Comparison of ENCODE assay signal across 14 mouse cellular contexts in the genomic region with DNA sequence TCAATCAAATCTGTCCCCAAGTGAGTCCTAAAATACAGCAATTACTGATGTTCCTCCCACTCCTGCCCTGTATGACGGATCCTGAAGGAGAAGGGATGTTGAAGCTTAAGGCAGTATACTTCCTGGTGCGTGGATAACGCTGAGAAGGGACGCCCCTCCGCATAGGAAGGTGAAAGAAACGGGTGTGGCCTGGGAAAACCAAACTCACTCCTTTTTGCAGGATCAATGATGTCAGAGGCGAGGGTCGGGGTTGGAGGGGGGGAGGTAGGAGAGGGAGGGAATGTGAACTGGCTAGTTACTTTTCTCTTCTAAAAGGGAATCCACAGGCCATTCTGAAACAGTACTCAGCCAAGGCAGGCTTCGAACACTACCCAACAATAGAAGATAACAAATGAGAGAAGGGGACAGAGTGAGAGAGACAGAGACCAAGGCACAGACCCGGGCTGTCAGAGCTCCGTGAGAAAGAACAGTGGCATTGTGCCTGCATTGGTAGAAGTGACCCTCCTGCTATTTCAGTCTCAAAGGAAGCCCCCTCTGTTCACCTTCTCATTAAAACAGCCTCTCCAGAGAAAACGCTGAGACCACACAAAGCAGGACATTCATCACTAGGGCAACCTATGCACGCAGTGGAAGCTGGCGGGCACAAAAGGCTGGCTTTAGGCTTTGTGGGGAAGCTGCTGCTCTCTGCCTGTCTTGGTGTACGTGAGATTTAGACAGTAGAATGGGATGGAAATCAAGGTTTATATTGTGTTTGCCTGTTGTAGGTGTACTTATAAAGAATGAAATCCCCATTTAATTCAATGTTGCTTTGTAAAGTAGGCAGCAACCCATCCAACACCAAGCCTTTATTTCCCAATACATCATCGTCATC.
DNase-seq lines count a peak whose midpoint lies in the region; ATAC-seq lines count a peak whose summit lies in the region.
"Had no signal": no experiment of that assay in that cellular context is flagged by ENCODE, and none has a peak within 500 bp of the region (broad histone marks: within the 10 kb centered on the region; RNA-seq: fewer than 3 reads in every experiment).

No protein-coding gene starts in this region.

- 9% methylated on average over 16 of the region's 16 CpGs for WGBS in forebrain, embryonic 11.5 days
- WGBS in hindbrain, embryonic 15.5 days: 14% methylated on average over 16 of the region's 16 CpGs
- WGBS in heart, embryonic 12.5 days: 62% methylated on average over 16 of the region's 16 CpGs

- no peak overlapping the region for H3K4me3 ChIP-seq in forebrain, embryonic 11.5 days (ENCODE audit: low read depth, low read length)
- H3K4me3 ChIP-seq in hindbrain, embryonic 15.5 days: no peak overlapping the region
- no peak overlapping the region for H3K4me3 ChIP-seq in heart, embryonic 12.5 days
- H3K4me3 ChIP-seq: heart, adult 2 months; limb, embryonic 13.5 days had no signal

- no peaks in the 10 kb centered on the region for H3K9me3 ChIP-seq in forebrain, embryonic 11.5 days (ENCODE audit: control insufficient read depth, low read length)
- H3K9me3 ChIP-seq in hindbrain, embryonic 15.5 days: no peaks in the 10 kb centered on the region
- H3K9me3 ChIP-seq in heart, embryonic 12.5 days (replicated peaks): no peaks in the 10 kb centered on the region
- H3K9me3 ChIP-seq: limb, embryonic 13.5 days had no signal

- ATAC-seq in forebrain, embryonic 11.5 days (replicated peaks; ENCODE audit: low FRiP score): peak; percentile 95
- ATAC-seq in hindbrain, embryonic 15.5 days (ENCODE audit: low FRiP score, low read depth): peak; percentile 90
- ATAC-seq in heart, embryonic 12.5 days (ENCODE audit: insufficient number of reproducible peaks, low FRiP score): no peak

- no peaks in the 10 kb centered on the region for H3K27me3 ChIP-seq in forebrain, embryonic 11.5 days (ENCODE audit: control insufficient read depth, insufficient read depth, low read length)
- no peaks in the 10 kb centered on the region for H3K27me3 ChIP-seq in hindbrain, embryonic 15.5 days
- no peaks in the 10 kb centered on the region for H3K27me3 ChIP-seq in heart, embryonic 12.5 days (replicated peaks)
- H3K27me3 ChIP-seq: limb, embryonic 13.5 days had no signal

- peak overlapping the region; percentile 35 for H3K9ac ChIP-seq in forebrain, embryonic 11.5 days (ENCODE audit: low read length)
- no peak overlapping the region for H3K9ac ChIP-seq in hindbrain, embryonic 15.5 days
- H3K9ac ChIP-seq in heart, embryonic 12.5 days: no peak overlapping the region
- H3K9ac ChIP-seq: limb, embryonic 13.5 days had no signal

- peak overlapping the region; percentile 84 for H3K27ac ChIP-seq in forebrain, embryonic 11.5 days (ENCODE audit: low read depth, low read length)
- 0 out of 2 replicates have a peak overlapping the region, but pooled peaks have one; percentile 14 for H3K27ac ChIP-seq in hindbrain, embryonic 15.5 days (replicated peaks)
- H3K27ac ChIP-seq in heart, embryonic 12.5 days (ENCODE audit: poor library complexity, severe bottlenecking): no peak overlapping the region
- H3K27ac ChIP-seq: heart, adult 2 months; limb, embryonic 13.5 days had no signal

- peaks cover 3% of the 10 kb centered on the region; the same call in 1 of the 2 replicates for H3K4me1 ChIP-seq in forebrain, embryonic 11.5 days (replicated peaks; ENCODE audit: control insufficient read depth, insufficient read depth, low read length)
- 0 out of 2 replicates have a peak, but pooled peaks cover 7% of the 10 kb centered on the region for H3K4me1 ChIP-seq in hindbrain, embryonic 15.5 days (replicated peaks)
- H3K4me1 ChIP-seq in heart, embryonic 12.5 days (replicated peaks): no peaks in the 10 kb centered on the region
- H3K4me1 ChIP-seq: limb, embryonic 13.5 days had no signal

- H3K4me2 ChIP-seq in forebrain, embryonic 11.5 days (ENCODE audit: low read depth, low read length, severe bottlenecking): peak overlapping the region; percentile 11; the same call in 1 of the 2 replicates
- peak overlapping the region; percentile 13; the same call in 1 of the 2 replicates for H3K4me2 ChIP-seq in hindbrain, embryonic 15.5 days
- H3K4me2 ChIP-seq in heart, embryonic 12.5 days: no peak overlapping the region
- H3K4me2 ChIP-seq: limb, embryonic 13.5 days had no signal

- DNase-seq in embryo, embryonic 10 days (ENCODE audit: low spot score): peak; percentile 83
- peak; percentile 86 for DNase-seq in forebrain, embryonic 11.5 days (ENCODE audit: low spot score)
- DNase-seq in neural tube, embryonic 10.5 days (ENCODE audit: extremely low spot score, low spot score): peak; percentile 52
- DNase-seq in lung, postnatal 4 days: no peak
- DNase-seq in adrenal gland, adult 8-10 months: no peak
- DNase-seq in layer of hippocampus, adult 9-10 months (ENCODE audit: low spot score): no peak
- DNase-seq: heart, adult 2 months; heart, postnatal 36 days; kidney, adult 9 months; lung, adult 18-20 months; thymus, adult 2 months had no signal

- H3K36me3 ChIP-seq in forebrain, embryonic 11.5 days (ENCODE audit: control insufficient read depth, insufficient read depth, low read length): no peaks in the 10 kb centered on the region
- H3K36me3 ChIP-seq in hindbrain, embryonic 15.5 days: no peaks in the 10 kb centered on the region
- no peaks in the 10 kb centered on the region for H3K36me3 ChIP-seq in heart, embryonic 12.5 days
- H3K36me3 ChIP-seq: limb, embryonic 13.5 days had no signal

Comparison
In these comparisons a context has a peak if more than half of its experiments do, and no peak if none do; other contexts are left out.
1. DNase-seq: peak in embryo, embryonic 10 days (single experiment), forebrain, embryonic 11.5 days (single experiment) and neural tube, embryonic 10.5 days (single experiment); none in lung, postnatal 4 days (0 of 2), adrenal gland, adult 8-10 months (single experiment) and layer of hippocampus, adult 9-10 months (single experiment).